Mouse (Mus musculus): ENCODE measurements around the gene Hist2h2bb. TPM values are rescaled to one million over a fixed set of nuclear protein-coding genes. Genes with fewer than 3 reads are reported as not detected.
A peak's percentile ranks its signal among the peaks of the same experiment; 100 is the strongest.

Hist2h2bb gene
- polyA plus RNA-seq, 1 experiment from 2014 or later = 1.1 TPM

DNA sequence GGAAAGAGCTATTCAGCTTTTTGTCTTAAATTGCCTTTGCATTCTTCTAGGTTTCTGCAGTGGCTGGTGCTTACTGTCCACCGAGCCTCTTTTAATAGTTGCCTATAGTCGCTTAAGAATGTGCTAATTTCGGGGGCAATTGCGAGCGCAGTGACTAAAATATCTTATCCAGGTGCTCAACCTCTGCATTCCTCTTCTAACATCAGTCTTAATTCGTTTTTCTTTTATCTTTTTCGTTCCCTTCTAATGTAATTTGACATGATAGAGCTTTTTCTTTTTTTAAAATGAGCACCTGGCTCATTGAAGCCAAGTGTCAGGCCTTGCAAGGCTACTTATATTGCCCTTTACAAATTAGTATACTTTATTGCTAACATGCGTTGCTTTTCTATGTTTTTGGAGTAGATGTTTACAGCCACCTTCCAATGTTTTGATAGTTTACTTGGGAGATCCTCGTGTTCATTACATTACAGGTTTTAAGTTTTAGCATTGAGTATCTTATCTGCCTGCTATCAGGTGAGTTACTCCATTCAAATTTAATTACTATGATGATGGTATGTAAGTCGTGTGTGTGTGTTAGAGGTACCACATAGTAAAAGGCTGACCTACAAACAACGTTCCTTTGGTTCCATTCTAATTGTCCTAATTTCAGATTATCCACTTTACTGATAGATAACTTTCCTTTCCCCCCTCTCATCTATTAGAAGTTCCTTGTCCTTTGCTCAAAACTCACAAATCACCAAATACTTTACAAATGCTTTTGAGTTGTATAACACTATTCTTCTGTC lies 22.0 kb upstream of the Hist2h2bb start:
- no peaks in the 10 kb centered on the region for H3K9me3 ChIP-seq (replicated peaks; ENCODE audit: control insufficient read depth, low read length, poor library complexity, severe bottlenecking)
- H3K4me3 ChIP-seq (ENCODE audit: low read depth, low read length) = peak overlapping the region; percentile 26
- H3K9ac ChIP-seq (ENCODE audit: low read depth, low read length) = no peak overlapping the region
- H3K27me3 ChIP-seq (ENCODE audit: control insufficient read depth, insufficient read depth, low read depth, low read length) = no peaks in the 10 kb centered on the region
- H3K4me2 ChIP-seq (ENCODE audit: low read length) = peak overlapping the region; percentile 42
- H3K27ac ChIP-seq (ENCODE audit: low read length) = no peak overlapping the region
- H3K36me3 ChIP-seq (ENCODE audit: control insufficient read depth, insufficient read depth, low read length) = no peaks in the 10 kb centered on the region
- WGBS = 4% methylated on average over 11 of the region's 11 CpGs
- ATAC-seq = no peak
- H3K4me1 ChIP-seq (ENCODE audit: control insufficient read depth, insufficient read depth, low read length) = peaks cover 13% of the 10 kb centered on the region

DNA sequence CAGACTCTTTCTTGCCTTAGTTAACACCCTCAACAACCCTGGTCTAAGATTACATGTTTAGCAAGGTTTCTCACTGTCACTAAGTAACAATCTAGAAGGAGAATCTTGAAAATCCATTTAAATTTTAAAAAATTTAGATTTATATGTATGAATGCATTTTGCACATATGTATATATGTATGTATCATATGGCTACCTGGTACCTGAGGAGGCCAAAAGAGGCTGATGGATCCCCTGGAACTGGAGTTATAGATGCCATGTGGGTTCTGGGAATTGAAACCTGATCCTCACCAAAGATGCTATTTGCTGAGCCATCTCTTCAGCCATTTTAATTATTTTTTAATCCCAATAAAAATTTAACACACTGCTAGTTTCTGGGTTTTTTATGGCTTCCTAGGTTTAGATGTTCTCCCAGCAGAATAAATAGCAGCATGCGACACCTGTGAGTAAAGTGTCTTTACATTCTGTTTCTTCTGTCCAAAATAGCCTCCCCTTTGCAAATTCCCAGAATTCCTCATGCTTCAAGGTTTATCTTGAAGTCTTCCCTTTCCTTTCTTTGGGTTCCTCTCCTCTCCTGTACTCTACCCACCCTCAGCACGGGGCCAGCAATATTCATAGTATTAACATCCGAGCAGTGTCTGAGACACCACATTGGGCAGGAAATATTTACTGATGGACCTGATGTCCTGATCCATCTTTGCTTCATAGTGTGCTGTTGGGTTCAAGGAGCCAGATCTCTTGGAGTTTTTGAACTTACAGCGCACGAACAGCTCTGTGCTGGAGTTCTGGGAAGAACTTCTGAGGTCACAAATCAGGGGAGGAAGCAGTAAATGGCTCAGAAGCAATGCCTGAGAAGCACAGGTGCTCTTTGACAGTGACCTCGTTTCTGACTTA lies 21.2 kb upstream of the Hist2h2bb start:
- 58% methylated on average over 6 of the region's 6 CpGs for WGBS
- no peaks in the 10 kb centered on the region for H3K36me3 ChIP-seq (ENCODE audit: control insufficient read depth, insufficient read depth, low read length)
- no peak for ATAC-seq
- no peak overlapping the region for H3K27ac ChIP-seq (ENCODE audit: low read length)
- no peak overlapping the region for H3K9ac ChIP-seq (ENCODE audit: low read depth, low read length)
- no peak overlapping the region for H3K4me3 ChIP-seq (ENCODE audit: low read depth, low read length)
- no peak overlapping the region; the same call in 1 of the 2 replicates for H3K4me2 ChIP-seq (ENCODE audit: low read length)
- H3K9me3 ChIP-seq (replicated peaks; ENCODE audit: control insufficient read depth, low read length, poor library complexity, severe bottlenecking) = no peaks in the 10 kb centered on the region
- peaks cover 13% of the 10 kb centered on the region for H3K4me1 ChIP-seq (ENCODE audit: control insufficient read depth, insufficient read depth, low read length)
- no peaks in the 10 kb centered on the region for H3K27me3 ChIP-seq (ENCODE audit: control insufficient read depth, insufficient read depth, low read depth, low read length)

- Histone ChIP-seq H3K27me3 (ENCODE audit: control insufficient read depth, insufficient read depth, low read depth, low read length) (no peaks in the 10 kb centered on the region), H3K9ac (ENCODE audit: low read depth, low read length) (no peak overlapping the region), H3K4me1 (ENCODE audit: control insufficient read depth, insufficient read depth, low read length) (peaks cover 13% of the 10 kb centered on the region), H3K27ac (ENCODE audit: low read length) (no peak overlapping the region), H3K36me3 (ENCODE audit: control insufficient read depth, insufficient read depth, low read length) (no peaks in the 10 kb centered on the region), H3K9me3 (replicated peaks; ENCODE audit: control insufficient read depth, low read length, poor library complexity, severe bottlenecking) (no peaks in the 10 kb centered on the region), H3K4me2 (ENCODE audit: low read length) (no peak overlapping the region), H3K4me3 (ENCODE audit: low read depth, low read length) (no peak overlapping the region)
- WGBS = 56% methylated on average over 4 of the region's 4 CpGs
- no peak for ATAC-seq
Measured at GRCm38 (mm10) chr3:96249034-96249345, 20.6 kb upstream of the Hist2h2bb start.

DNA sequence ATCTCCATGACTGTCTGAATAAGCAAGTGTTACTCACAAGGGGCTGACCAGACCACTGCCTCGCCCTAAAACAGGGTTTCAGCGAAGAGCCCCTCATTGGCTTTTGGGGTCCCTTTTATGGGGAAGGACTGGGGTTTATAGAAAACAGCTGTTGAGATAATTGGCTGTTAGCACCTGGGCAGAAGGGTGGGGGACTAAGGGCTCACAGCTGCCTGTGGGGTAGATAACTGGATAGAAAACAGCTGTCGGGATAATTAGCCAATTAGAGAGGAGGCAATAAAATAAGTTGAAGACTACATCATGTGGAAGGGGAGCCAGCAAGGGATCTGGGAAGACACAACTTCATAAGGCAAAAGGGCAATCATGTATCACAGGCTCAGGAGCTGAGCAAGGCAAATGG lies 18.7 kb upstream of the Hist2h2bb start:
- H3K4me1 ChIP-seq (ENCODE audit: control insufficient read depth, insufficient read depth, low read length) = peaks cover 5% of the 10 kb centered on the region
- H3K9ac ChIP-seq (ENCODE audit: low read depth, low read length) = no peak overlapping the region
- no peak for ATAC-seq
- H3K27ac ChIP-seq (ENCODE audit: low read length) = no peak overlapping the region
- no peaks in the 10 kb centered on the region for H3K27me3 ChIP-seq (ENCODE audit: control insufficient read depth, insufficient read depth, low read depth, low read length)
- H3K9me3 ChIP-seq (replicated peaks; ENCODE audit: control insufficient read depth, low read length, poor library complexity, severe bottlenecking) = no peaks in the 10 kb centered on the region
- H3K36me3 ChIP-seq (ENCODE audit: control insufficient read depth, insufficient read depth, low read length) = no peaks in the 10 kb centered on the region
- no peak overlapping the region for H3K4me3 ChIP-seq (ENCODE audit: low read depth, low read length)
- 95% methylated on average over 3 of the region's 3 CpGs for WGBS
- H3K4me2 ChIP-seq (ENCODE audit: low read length) = no peak overlapping the region

- Histone ChIP-seq H3K4me1 (ENCODE audit: control insufficient read depth, insufficient read depth, low read length) (peaks cover 5% of the 10 kb centered on the region), H3K4me3 (ENCODE audit: low read depth, low read length) (no peak overlapping the region), H3K9me3 (replicated peaks; ENCODE audit: control insufficient read depth, low read length, poor library complexity, severe bottlenecking) (no peaks in the 10 kb centered on the region), H3K27me3 (ENCODE audit: control insufficient read depth, insufficient read depth, low read depth, low read length) (no peaks in the 10 kb centered on the region), H3K36me3 (ENCODE audit: control insufficient read depth, insufficient read depth, low read length) (no peaks in the 10 kb centered on the region), H3K27ac (ENCODE audit: low read length) (no peak overlapping the region), H3K9ac (ENCODE audit: low read depth, low read length) (no peak overlapping the region), H3K4me2 (ENCODE audit: low read length) (no peak overlapping the region)
- 89% methylated on average over 3 of the region's 3 CpGs for WGBS
- no peak for ATAC-seq
Measured at GRCm38 (mm10) chr3:96251787-96252186, 17.8 kb upstream of the Hist2h2bb start.

- Histone ChIP-seq H3K4me3 (ENCODE audit: low read depth, low read length) (no peak overlapping the region), H3K36me3 (ENCODE audit: control insufficient read depth, insufficient read depth, low read length) (no peaks in the 10 kb centered on the region), H3K9ac (ENCODE audit: low read depth, low read length) (no peak overlapping the region), H3K4me1 (ENCODE audit: control insufficient read depth, insufficient read depth, low read length) (no peaks in the 10 kb centered on the region), H3K9me3 (replicated peaks; ENCODE audit: control insufficient read depth, low read length, poor library complexity, severe bottlenecking) (no peaks in the 10 kb centered on the region), H3K27me3 (ENCODE audit: control insufficient read depth, insufficient read depth, low read depth, low read length) (no peaks in the 10 kb centered on the region), H3K4me2 (ENCODE audit: low read length) (no peak overlapping the region), H3K27ac (ENCODE audit: low read length) (no peak overlapping the region)
- ATAC-seq = no peak
- WGBS = 57% methylated on average over 10 of the region's 10 CpGs
Measured at GRCm38 (mm10) chr3:96254683-96255355, 14.7 kb upstream of the Hist2h2bb start.

DNA sequence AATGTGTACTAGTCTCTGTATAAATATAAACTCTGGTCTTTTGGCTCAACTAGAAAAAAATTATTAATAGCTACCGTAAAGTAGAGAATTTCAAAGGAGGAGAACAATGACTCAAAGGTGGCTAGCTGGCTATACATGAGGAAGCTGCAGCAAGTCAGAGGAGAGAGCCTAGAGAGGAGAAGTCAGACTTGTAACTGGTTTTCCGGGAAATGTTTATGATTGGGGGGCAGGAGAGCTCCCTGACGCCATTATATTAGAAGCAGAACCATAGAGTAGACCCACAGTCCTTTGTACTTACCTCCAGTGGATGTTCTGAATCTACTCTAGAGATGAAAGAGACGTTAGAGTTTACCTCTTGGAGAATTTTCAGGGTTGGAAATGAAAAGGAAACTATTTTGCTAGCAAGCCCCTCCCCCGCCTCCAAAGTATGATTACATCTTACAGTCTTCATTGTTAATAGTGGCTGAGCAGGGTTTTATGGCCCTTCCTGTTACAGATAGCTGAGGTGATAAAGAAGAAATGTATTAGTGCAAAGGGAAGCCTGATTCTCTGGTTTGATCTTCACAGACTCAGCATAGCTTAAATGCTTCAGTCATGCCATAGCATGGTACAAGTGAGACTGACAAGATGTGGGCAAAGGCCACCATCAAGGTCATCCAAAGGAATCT lies 13.5 kb upstream of the Hist2h2bb start:
- H3K4me1 ChIP-seq (ENCODE audit: control insufficient read depth, insufficient read depth, low read length) = 0 out of 2 replicates have a peak, but pooled peaks cover under 1% of the 10 kb centered on the region
- ATAC-seq = no peak
- no peak overlapping the region for H3K9ac ChIP-seq (ENCODE audit: low read depth, low read length)
- WGBS = 86% methylated on average over 5 of the region's 5 CpGs
- no peak overlapping the region for H3K4me2 ChIP-seq (ENCODE audit: low read length)
- H3K4me3 ChIP-seq (ENCODE audit: low read depth, low read length) = no peak overlapping the region
- H3K9me3 ChIP-seq (replicated peaks; ENCODE audit: control insufficient read depth, low read length, poor library complexity, severe bottlenecking) = no peaks in the 10 kb centered on the region
- H3K36me3 ChIP-seq (ENCODE audit: control insufficient read depth, insufficient read depth, low read length) = no peaks in the 10 kb centered on the region
- H3K27me3 ChIP-seq (ENCODE audit: control insufficient read depth, insufficient read depth, low read depth, low read length) = no peaks in the 10 kb centered on the region
- no peak overlapping the region for H3K27ac ChIP-seq (ENCODE audit: low read length)

DNA sequence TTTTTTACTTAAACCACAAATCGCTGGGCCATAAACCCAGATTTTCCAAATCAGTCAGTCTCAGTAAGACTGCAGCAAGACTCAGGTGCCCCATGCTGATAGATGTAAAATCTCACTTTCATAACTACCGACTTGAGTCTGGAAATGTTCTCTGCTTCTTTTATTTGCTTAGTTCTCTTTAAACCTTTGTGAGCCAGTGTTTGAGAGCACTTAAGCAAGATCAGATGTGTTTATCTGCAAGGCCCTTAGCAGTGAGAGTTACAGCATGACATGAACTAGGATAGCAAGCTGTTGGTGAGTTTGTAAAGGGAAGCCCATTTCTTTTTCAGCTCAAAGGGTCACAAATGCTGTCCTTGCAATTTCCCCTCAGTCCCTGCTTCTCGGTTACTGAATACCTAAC lies 12.4 kb upstream of the Hist2h2bb start:
- H3K36me3 ChIP-seq (ENCODE audit: control insufficient read depth, insufficient read depth, low read length) = no peaks in the 10 kb centered on the region

More for the DNA sequence above, 12.4 kb upstream of the Hist2h2bb start:
- Histone ChIP-seq H3K4me1 (ENCODE audit: control insufficient read depth, insufficient read depth, low read length) (peaks cover 7% of the 10 kb centered on the region; the same call in 1 of the 2 replicates), H3K9ac (ENCODE audit: low read depth, low read length) (no peak overlapping the region), H3K4me3 (ENCODE audit: low read depth, low read length) (no peak overlapping the region), H3K4me2 (ENCODE audit: low read length) (no peak overlapping the region), H3K27me3 (ENCODE audit: control insufficient read depth, insufficient read depth, low read depth, low read length) (no peaks in the 10 kb centered on the region), H3K9me3 (replicated peaks; ENCODE audit: control insufficient read depth, low read length, poor library complexity, severe bottlenecking) (no peaks in the 10 kb centered on the region), H3K27ac (ENCODE audit: low read length) (no peak overlapping the region)
- 84% methylated on average over 3 of the region's 3 CpGs for WGBS
- no peak for ATAC-seq
